Mouse (Mus musculus): ENCODE data around the gene Prdx1. TPM values are rescaled to one million over a fixed set of nuclear protein-coding genes. Genes with fewer than 3 reads are reported as not detected.
A peak's percentile ranks its signal among the peaks of the same experiment; 100 is the strongest.

Prdx1 gene
- 1,105 and 1,130 TPM in 2 replicates for polyA plus RNA-seq (2014; fragmentation: Nextera tagmentation; extraction: Ambion mirVana)

DNA sequence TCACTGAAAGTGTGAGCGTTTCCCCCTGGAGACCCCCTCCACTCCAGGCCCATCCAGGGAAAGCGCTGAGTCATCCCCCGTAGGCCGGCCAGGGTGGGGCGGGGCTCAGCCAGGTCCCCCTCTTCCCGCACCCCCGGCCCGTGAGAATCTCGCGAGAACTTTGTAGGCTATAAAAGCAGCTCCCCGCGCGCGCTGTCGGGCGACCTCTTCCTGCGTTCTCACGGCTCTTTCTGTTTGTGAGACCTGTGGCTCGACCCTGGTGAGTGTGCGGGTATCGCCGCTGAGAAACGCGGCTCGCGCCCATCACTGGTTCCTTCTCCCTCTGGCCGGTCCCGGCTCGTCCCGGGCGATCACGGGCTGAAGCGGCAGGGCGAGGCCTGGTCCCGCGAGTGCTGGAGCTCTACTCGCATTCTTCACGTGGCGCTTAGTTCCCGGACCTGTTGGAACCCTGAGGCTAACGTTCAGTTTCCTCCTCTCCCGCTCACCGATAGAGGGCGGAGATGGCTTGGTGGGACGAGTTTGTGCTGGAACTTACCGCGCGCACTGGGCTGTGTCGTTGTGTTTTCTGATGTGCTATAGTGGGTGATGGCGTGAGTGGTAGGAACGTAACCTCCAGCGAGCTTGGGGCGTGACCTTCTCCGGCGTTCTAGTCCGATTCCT is at the start of gene Prdx1:
Gene Prdx1 (plus strand): TSS at position 143 of the 660 bp plus-strand sequence.
- DNase-seq (ENCODE audit: low spot score) (peak; percentile 96), ATAC-seq (ENCODE audit: low read depth) (peak; percentile 96)
- Histone ChIP-seq H3K36me3 (ENCODE audit: control insufficient read depth, insufficient read depth, low read length) (peaks cover 27% of the 10 kb centered on the region), H3K27ac (replicated peaks; ENCODE audit: low read depth, low read length) (peak within 1 kb of the TSS; percentile 92), H3K9me3 (ENCODE audit: control insufficient read depth, low read length) (no peaks in the 10 kb centered on the region), H3K4me3 (ENCODE audit: low read depth, low read length) (peak within 1 kb of the TSS; percentile 57), H3K4me1 (ENCODE audit: control insufficient read depth, insufficient read depth, low read length) (peaks cover 14% of the 10 kb centered on the region), H3K9ac (ENCODE audit: low read depth, low read length) (peak within 1 kb of the TSS; percentile 74), H3K4me2 (ENCODE audit: low read depth, low read length) (peak within 1 kb of the TSS; percentile 85), H3K27me3 (replicated peaks; ENCODE audit: control insufficient read depth, insufficient read depth, low read length) (no peaks in the 10 kb centered on the region)
- under 1% methylated on average over 42 of the region's 56 CpGs for WGBS

DNA sequence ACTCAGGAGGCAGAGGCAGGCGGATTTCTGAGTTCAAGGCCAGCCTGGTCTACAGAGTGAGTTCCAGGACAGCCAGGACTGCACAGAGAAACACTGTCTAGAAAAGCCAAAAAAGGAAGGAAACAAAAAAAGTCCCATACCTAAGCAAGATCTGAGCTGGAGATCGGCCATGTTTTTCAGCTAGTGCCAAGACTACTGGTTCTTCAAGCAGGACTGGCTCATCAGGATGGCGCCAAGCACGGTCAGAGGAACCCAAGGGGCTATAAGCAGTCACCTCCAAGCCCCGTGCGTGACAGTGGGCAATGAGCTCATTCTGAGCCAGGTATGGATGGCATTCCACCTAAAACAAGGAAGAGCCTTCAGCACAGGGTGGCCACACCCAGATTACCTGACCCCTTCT is 46.5 kb upstream of the Prdx1 start:
- Histone ChIP-seq H3K4me3 (ENCODE audit: low read depth, low read length) (no peak overlapping the region), H3K27me3 (replicated peaks; ENCODE audit: control insufficient read depth, insufficient read depth, low read length) (no peaks in the 10 kb centered on the region), H3K4me2 (ENCODE audit: low read depth, low read length) (no peak overlapping the region), H3K36me3 (ENCODE audit: control insufficient read depth, insufficient read depth, low read length) (peaks cover 94% of the 10 kb centered on the region), H3K4me1 (ENCODE audit: control insufficient read depth, insufficient read depth, low read length) (no peaks in the 10 kb centered on the region), H3K27ac (replicated peaks; ENCODE audit: low read depth, low read length) (no peak overlapping the region), H3K9ac (ENCODE audit: low read depth, low read length) (no peak overlapping the region), H3K9me3 (ENCODE audit: control insufficient read depth, low read length) (no peaks in the 10 kb centered on the region)
- 96% methylated on average over 6 of the region's 6 CpGs for WGBS
- no peak for DNase-seq (ENCODE audit: low spot score)
- no peak for ATAC-seq (ENCODE audit: low read depth)

DNA sequence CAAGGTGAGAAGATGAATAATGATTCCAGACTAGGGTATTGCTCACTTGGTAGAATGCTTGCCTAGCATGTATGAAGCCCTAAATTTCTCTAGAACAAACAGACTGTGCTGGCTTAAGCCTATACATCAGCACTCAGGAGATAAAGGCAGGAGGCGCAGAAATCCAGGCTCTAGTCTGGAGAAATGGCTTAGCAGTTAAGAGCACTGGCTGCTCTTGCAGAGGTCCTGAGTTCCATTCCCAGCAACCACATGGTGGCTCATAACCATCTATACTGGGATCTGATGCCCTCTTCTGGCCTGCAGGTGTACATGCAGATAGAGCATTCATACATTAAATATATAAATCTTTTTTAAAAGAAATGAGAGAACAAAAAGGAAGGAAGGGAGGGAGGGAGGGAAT is 43.3 kb upstream of the Prdx1 start:
- ATAC-seq (ENCODE audit: low read depth), result no peak
- Histone ChIP-seq H3K4me3 (ENCODE audit: low read depth, low read length) (no peak overlapping the region), H3K27ac (replicated peaks; ENCODE audit: low read depth, low read length) (no peak overlapping the region), H3K9ac (ENCODE audit: low read depth, low read length) (no peak overlapping the region), H3K27me3 (replicated peaks; ENCODE audit: control insufficient read depth, insufficient read depth, low read length) (no peaks in the 10 kb centered on the region), H3K36me3 (ENCODE audit: control insufficient read depth, insufficient read depth, low read length) (peaks cover 88% of the 10 kb centered on the region), H3K4me1 (ENCODE audit: control insufficient read depth, insufficient read depth, low read length) (no peaks in the 10 kb centered on the region), H3K4me2 (ENCODE audit: low read depth, low read length) (no peak overlapping the region), H3K9me3 (ENCODE audit: control insufficient read depth, low read length) (no peaks in the 10 kb centered on the region)
- DNase-seq (ENCODE audit: low spot score), result no peak
- 94% methylated on average over 1 of the region's 1 CpGs for WGBS

DNA sequence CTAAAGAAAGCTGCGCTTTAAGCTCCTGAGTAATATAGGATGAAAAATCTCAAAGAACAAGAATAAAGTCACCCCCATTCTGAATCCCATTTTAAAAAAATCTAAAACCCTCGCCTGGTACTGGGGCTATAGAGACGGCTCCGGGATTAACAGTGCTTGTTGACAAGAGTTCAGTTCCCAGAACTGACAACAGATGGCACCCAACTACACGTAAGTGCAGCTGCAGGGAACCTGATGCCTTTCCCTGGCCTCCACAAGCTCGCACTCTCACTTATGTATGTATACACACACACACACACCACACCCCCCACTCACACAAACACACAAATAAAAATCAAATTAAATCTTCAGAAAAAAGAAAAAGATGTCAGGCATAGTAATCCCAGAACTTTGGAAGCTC is 41.0 kb upstream of the Prdx1 start:
- Histone ChIP-seq H3K27me3 (replicated peaks; ENCODE audit: control insufficient read depth, insufficient read depth, low read length) (no peaks in the 10 kb centered on the region), H3K36me3 (ENCODE audit: control insufficient read depth, insufficient read depth, low read length) (peaks cover 88% of the 10 kb centered on the region), H3K4me2 (ENCODE audit: low read depth, low read length) (no peak overlapping the region), H3K4me1 (ENCODE audit: control insufficient read depth, insufficient read depth, low read length) (peaks cover 3% of the 10 kb centered on the region; the same call in 1 of the 2 replicates), H3K27ac (replicated peaks; ENCODE audit: low read depth, low read length) (no peak overlapping the region), H3K9ac (ENCODE audit: low read depth, low read length) (no peak overlapping the region), H3K4me3 (ENCODE audit: low read depth, low read length) (no peak overlapping the region), H3K9me3 (ENCODE audit: control insufficient read depth, low read length) (no peaks in the 10 kb centered on the region)
- 62% methylated on average over 6 of the region's 6 CpGs for WGBS
- DNase-seq (ENCODE audit: low spot score) (peak; percentile 80), ATAC-seq (ENCODE audit: low read depth) (peak; percentile 50; the same call in 1 of the 2 replicates)

DNA sequence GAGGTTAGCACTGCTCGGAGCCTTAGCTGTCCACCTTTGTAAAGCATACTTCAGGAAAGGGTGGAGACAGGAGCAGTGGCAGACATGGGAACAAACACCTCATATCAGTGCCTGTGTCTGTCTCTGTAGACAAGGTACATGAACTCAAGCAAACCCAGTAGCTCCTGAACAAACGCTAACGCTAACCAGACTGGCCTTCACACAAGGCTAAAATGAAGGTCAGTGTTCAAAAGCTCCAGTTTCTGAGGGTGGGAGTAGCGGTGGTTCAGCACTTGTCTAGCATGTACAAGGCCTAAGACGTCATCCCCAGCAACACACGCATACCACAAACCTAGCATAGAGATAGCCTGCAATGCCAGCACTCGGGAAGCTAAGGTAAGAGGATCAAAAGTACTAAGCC is 39.7 kb upstream of the Prdx1 start:
- H3K4me2 ChIP-seq (ENCODE audit: low read depth, low read length), result no peak overlapping the region
- no peak overlapping the region for H3K27ac ChIP-seq (replicated peaks; ENCODE audit: low read depth, low read length)
- no peak for DNase-seq (ENCODE audit: low spot score)
- 87% methylated on average over 7 of the region's 7 CpGs for WGBS
- no peak overlapping the region for H3K9ac ChIP-seq (ENCODE audit: low read depth, low read length)
- H3K9me3 ChIP-seq (ENCODE audit: control insufficient read depth, low read length), result no peaks in the 10 kb centered on the region
- H3K4me3 ChIP-seq (ENCODE audit: low read depth, low read length), result no peak overlapping the region
- peaks cover 9% of the 10 kb centered on the region for H3K4me1 ChIP-seq (ENCODE audit: control insufficient read depth, insufficient read depth, low read length)
- peaks cover 83% of the 10 kb centered on the region for H3K36me3 ChIP-seq (ENCODE audit: control insufficient read depth, insufficient read depth, low read length)
- ATAC-seq (ENCODE audit: low read depth), result no peak
- no peaks in the 10 kb centered on the region for H3K27me3 ChIP-seq (replicated peaks; ENCODE audit: control insufficient read depth, insufficient read depth, low read length)

DNA sequence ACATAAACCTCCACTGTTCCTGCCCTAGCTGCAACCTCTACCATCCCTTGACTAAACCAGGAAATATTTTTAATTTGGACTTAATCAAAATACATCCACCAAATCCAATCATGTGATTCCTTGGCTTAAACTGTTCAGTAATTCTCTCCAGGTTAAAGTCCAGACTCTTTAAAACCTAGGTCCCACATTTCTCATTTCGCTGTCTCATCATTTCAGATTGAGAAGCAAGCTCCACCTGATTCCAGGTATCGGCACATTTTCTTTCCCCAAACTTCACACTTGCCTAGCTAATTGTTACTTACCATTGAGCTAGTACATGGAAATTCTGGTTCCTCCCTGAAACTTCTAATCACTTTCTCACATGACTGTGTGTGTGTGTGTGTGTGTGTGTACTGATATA is 35.9 kb upstream of the Prdx1 start:
- WGBS, result 97% methylated on average over 2 of the region's 2 CpGs

DNA sequence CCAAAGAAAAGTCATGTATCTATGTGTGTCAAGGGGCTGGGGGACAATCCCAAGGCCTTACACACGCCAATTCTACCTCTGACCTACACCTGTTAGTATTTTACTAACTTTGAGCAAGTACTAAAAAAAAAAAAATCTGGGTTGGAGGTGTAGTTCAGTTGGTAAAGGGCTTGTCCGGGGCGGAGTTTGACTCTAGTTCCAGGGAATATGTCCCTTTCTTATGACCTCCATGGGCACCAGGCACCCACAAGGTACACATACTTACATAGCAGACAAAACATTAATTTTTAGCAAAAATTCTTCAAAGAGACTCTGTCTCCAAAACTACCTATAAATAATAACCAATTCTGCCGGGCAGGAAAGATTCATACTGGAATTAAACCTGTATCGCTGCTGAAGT is 35.0 kb upstream of the Prdx1 start:
- Histone ChIP-seq H3K27me3 (replicated peaks; ENCODE audit: control insufficient read depth, insufficient read depth, low read length) (no peaks in the 10 kb centered on the region), H3K9ac (ENCODE audit: low read depth, low read length) (peak overlapping the region; percentile 89), H3K4me2 (ENCODE audit: low read depth, low read length) (peak overlapping the region; percentile 90), H3K27ac (replicated peaks; ENCODE audit: low read depth, low read length) (peak overlapping the region; percentile 92), H3K9me3 (ENCODE audit: control insufficient read depth, low read length) (no peaks in the 10 kb centered on the region), H3K4me3 (ENCODE audit: low read depth, low read length) (peak overlapping the region; percentile 79), H3K36me3 (ENCODE audit: control insufficient read depth, insufficient read depth, low read length) (peaks cover 39% of the 10 kb centered on the region), H3K4me1 (ENCODE audit: control insufficient read depth, insufficient read depth, low read length) (peaks cover 9% of the 10 kb centered on the region)
- no peak for DNase-seq (ENCODE audit: low spot score)
- no peak for ATAC-seq (ENCODE audit: low read depth)
- WGBS, result 27% methylated on average over 5 of the region's 5 CpGs

More for the DNA sequence above, 35.9 kb upstream of the Prdx1 start:
- peaks cover 9% of the 10 kb centered on the region for H3K4me1 ChIP-seq (ENCODE audit: control insufficient read depth, insufficient read depth, low read length)
- H3K4me2 ChIP-seq (ENCODE audit: low read depth, low read length), result peak overlapping the region; percentile 90
- H3K27ac ChIP-seq (replicated peaks; ENCODE audit: low read depth, low read length), result no peak overlapping the region
- H3K27me3 ChIP-seq (replicated peaks; ENCODE audit: control insufficient read depth, insufficient read depth, low read length), result no peaks in the 10 kb centered on the region
- H3K9ac ChIP-seq (ENCODE audit: low read depth, low read length), result no peak overlapping the region
- peak overlapping the region; percentile 79; the same call in 1 of the 2 replicates for H3K4me3 ChIP-seq (ENCODE audit: low read depth, low read length)
- no peak for DNase-seq (ENCODE audit: low spot score)
- no peaks in the 10 kb centered on the region for H3K9me3 ChIP-seq (ENCODE audit: control insufficient read depth, low read length)
- peaks cover 48% of the 10 kb centered on the region for H3K36me3 ChIP-seq (ENCODE audit: control insufficient read depth, insufficient read depth, low read length)
- no peak for ATAC-seq (ENCODE audit: low read depth)

DNA sequence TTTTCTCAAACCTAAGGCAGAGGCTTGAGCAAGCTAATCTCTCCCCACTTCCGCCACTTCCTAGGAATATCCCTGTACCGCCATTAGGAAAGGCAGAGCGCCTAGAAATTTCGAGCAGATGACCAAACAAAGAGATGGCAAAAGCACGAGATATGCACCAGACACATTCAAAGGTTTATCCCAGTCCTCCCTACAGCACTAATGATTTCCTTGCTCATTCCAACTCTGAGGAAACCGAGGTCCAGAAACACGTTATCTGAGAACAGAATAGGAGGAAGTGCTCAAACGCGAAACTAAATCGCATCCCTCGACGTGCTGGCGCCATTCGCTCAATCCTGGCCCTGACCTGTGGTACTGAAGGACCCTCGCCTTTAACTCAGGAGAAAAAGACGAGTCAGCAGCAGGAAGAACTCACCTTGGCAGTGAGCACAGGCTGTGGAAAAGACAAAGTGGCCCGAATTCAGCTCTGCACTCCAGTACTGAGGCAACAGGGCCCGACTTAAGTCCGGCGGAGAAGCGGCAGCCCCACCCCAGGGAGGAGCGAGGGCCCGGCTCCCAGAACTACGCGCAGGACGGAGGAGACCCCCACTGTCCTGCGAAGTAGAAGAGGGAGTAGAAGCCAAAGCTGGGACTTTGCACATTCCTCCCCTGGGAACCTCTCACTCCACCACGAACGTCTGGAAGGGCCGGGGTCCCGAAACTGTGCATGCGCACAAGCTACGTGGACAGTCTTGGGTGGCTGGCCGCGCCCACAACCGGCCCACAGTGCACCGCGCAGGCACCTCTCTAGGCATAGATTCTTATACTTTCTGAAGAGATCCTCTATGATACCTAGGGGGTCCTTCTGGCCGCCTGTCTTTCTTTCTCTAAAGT is 34.2 kb upstream of the Prdx1 start, which contains the start of gene Akr1a1:
Gene Akr1a1 (minus strand): TSS at position 757 of the 873 bp plus-strand sequence.
- no peaks in the 10 kb centered on the region for H3K9me3 ChIP-seq (ENCODE audit: control insufficient read depth, low read length)
- WGBS, result under 1% methylated on average over 29 of the region's 39 CpGs
- peaks cover 9% of the 10 kb centered on the region for H3K4me1 ChIP-seq (ENCODE audit: control insufficient read depth, insufficient read depth, low read length)
- H3K36me3 ChIP-seq (ENCODE audit: control insufficient read depth, insufficient read depth, low read length), result peaks cover 34% of the 10 kb centered on the region
- H3K4me3 ChIP-seq (ENCODE audit: low read depth, low read length), result peak within 1 kb of the TSS; percentile 79
- H3K27me3 ChIP-seq (replicated peaks; ENCODE audit: control insufficient read depth, insufficient read depth, low read length), result no peaks in the 10 kb centered on the region
- peak within 1 kb of the TSS; percentile 92 for H3K27ac ChIP-seq (replicated peaks; ENCODE audit: low read depth, low read length)
- ATAC-seq (ENCODE audit: low read depth) (peak; percentile 100), DNase-seq (ENCODE audit: low spot score) (peak; percentile 98)
- H3K9ac ChIP-seq (ENCODE audit: low read depth, low read length), result peak within 1 kb of the TSS; percentile 89
- H3K4me2 ChIP-seq (ENCODE audit: low read depth, low read length), result peak within 1 kb of the TSS; percentile 90
